Mouse (Mus musculus): ENCODE measurements at regions not wholly inside any gene's neighbourhood (a gene's known extent, or its start where the extent isn't known, plus 50 kb on each side); places are given as distances from the start of the nearest gene placed in this dataset.
A peak's percentile ranks its signal among the peaks of the same experiment; 100 is the strongest.

DNA sequence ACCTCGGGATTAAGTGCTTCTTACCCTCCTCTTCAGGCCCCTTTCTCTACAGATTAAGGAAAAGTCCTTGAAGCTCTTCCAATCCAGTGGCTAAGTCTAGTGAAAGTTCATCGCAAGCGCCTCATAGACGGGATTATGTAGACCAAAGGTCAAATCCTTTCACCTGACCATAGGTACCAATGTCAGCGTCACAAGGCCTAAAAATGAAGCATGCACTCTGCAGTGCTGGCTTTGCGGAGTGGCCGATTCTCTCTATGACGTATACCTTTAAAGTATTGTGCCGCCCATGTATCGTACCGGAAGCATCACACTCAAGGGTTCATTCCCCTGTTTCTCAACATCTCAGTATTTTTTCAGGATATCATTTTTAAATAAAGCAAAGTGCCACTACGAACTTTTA, 100.5 kb upstream of the Npvf start:
- Histone ChIP-seq H3K4me1 (replicated peaks) (no peaks in the 10 kb centered on the region), H3K27ac (no peak overlapping the region), H3K4me2 (no peak overlapping the region), H3K36me3 (no peaks in the 10 kb centered on the region), H3K9me3 (replicated peaks) (no peaks in the 10 kb centered on the region), H3K9ac (no peak overlapping the region), H3K27me3 (no peaks in the 10 kb centered on the region), H3K4me3 (no peak overlapping the region)
- 86% methylated on average over 12 of the region's 12 CpGs for WGBS
- no peak for ATAC-seq (replicated peaks; ENCODE audit: insufficient number of reproducible peaks, insufficient read depth, low FRiP score, low read depth)

DNA sequence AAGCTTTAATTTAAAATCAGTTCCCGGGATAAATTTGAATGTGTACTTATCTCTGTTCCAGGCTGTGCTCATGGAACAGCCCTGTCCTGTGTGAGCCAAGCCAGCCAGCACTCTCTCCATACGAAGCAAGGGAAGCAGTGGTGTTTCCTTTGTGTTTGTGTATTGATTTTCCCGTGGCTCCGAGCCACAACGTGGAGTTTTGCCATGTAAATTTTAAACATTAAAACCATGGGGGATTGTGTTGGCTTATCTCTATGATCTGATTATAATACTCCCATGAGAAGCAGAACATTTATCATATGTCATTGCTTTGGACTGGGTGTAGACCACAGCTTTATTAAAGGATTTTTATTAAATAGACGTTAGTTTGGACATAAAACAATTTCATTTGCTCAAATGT, 106.1 kb upstream of the Npvf start:
- Histone ChIP-seq H3K27me3 (no peaks in the 10 kb centered on the region), H3K4me1 (replicated peaks) (no peaks in the 10 kb centered on the region), H3K9me3 (replicated peaks) (no peaks in the 10 kb centered on the region), H3K27ac (no peak overlapping the region), H3K9ac (no peak overlapping the region), H3K4me2 (no peak overlapping the region), H3K4me3 (no peak overlapping the region), H3K36me3 (no peaks in the 10 kb centered on the region)
- WGBS, result 63% methylated on average over 6 of the region's 6 CpGs
- ATAC-seq (replicated peaks; ENCODE audit: insufficient number of reproducible peaks, insufficient read depth, low FRiP score, low read depth), result no peak

DNA sequence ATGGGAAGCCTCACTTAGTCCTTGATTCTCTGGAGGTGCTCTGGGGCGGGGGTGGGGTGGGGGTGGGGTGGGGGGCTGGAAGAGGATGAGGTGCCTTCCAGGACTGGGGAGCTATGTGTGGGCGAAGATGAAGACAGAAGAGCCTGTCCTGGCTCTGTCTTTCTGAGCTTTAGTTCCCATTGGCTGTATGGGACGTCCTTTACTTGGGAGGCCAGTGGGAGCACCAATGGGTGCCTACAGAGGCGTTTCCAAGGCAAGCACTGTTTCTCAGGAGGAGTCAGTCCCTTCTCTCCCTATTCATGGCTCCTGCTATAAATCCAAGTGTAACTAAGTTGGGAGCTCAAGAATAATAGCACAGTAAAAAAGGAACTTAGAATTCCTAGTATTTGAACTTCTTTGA, 108.9 kb upstream of the Npvf start:
- Histone ChIP-seq H3K9ac (no peak overlapping the region), H3K27ac (no peak overlapping the region), H3K4me2 (no peak overlapping the region), H3K27me3 (no peaks in the 10 kb centered on the region), H3K4me1 (replicated peaks) (no peaks in the 10 kb centered on the region), H3K36me3 (no peaks in the 10 kb centered on the region), H3K9me3 (replicated peaks) (no peaks in the 10 kb centered on the region), H3K4me3 (no peak overlapping the region)
- WGBS, result 71% methylated on average over 4 of the region's 4 CpGs
- no peak for ATAC-seq (replicated peaks; ENCODE audit: insufficient number of reproducible peaks, insufficient read depth, low FRiP score, low read depth)

DNA sequence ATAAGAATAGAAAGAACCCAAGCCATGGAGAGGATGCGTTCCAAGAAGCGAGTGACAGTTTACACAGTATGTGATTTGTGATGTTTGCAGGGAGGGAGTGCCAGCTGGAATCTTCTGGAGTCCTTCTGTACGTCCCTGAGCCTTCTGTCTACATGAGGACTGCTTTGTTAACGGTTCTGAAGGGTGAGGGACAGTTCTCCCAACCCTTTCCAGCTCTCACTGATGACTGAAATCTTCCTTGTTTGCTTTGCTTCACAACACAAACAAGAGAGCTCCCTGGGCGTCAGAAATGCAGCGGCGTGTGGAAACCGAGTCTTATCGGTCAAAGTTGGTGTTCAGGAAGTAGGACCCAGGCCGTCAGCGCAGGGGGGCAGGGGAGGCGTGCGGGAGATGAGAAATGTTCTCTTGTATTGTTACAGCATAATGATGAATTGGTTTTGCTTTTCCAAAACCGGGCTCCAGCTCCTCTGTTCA, 112.2 kb upstream of the Npvf start:
- H3K27me3 ChIP-seq, result no peaks in the 10 kb centered on the region
- no peak overlapping the region for H3K4me3 ChIP-seq
- H3K36me3 ChIP-seq, result no peaks in the 10 kb centered on the region
- H3K4me2 ChIP-seq, result peak overlapping the region; percentile 27; the same call in 1 of the 2 replicates
- H3K4me1 ChIP-seq (replicated peaks), result no peaks in the 10 kb centered on the region
- 36% methylated on average over 14 of the region's 14 CpGs for WGBS
- H3K27ac ChIP-seq, result no peak overlapping the region
- no peak for ATAC-seq (replicated peaks; ENCODE audit: insufficient number of reproducible peaks, insufficient read depth, low FRiP score, low read depth)
- no peak overlapping the region for H3K9ac ChIP-seq
- H3K9me3 ChIP-seq (replicated peaks), result no peaks in the 10 kb centered on the region

DNA sequence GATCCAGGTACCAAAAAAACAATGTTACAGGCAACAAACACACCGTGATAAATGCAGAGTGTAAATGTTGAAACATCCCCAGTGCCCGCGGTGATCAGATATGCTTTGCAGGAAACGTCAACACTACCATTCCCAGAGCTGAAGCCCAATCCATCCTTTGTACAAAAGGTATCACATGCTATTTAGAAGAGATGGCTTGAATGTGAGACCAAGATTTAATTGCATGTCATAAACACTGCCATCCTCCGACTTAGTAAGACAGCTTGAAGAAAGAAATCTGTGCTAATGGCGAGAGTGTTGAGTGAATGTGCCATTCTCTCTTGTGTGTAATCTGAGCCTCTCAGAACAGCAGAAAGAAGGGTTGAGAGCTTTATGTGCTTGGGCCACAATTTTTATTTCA, 112.9 kb upstream of the Npvf start:
- Histone ChIP-seq H3K4me2 (no peak overlapping the region), H3K9ac (no peak overlapping the region), H3K36me3 (no peaks in the 10 kb centered on the region), H3K9me3 (replicated peaks) (no peaks in the 10 kb centered on the region), H3K4me1 (replicated peaks) (no peaks in the 10 kb centered on the region), H3K4me3 (no peak overlapping the region), H3K27ac (no peak overlapping the region), H3K27me3 (no peaks in the 10 kb centered on the region)
- 49% methylated on average over 6 of the region's 6 CpGs for WGBS
- ATAC-seq (replicated peaks; ENCODE audit: insufficient number of reproducible peaks, insufficient read depth, low FRiP score, low read depth), result no peak

DNA sequence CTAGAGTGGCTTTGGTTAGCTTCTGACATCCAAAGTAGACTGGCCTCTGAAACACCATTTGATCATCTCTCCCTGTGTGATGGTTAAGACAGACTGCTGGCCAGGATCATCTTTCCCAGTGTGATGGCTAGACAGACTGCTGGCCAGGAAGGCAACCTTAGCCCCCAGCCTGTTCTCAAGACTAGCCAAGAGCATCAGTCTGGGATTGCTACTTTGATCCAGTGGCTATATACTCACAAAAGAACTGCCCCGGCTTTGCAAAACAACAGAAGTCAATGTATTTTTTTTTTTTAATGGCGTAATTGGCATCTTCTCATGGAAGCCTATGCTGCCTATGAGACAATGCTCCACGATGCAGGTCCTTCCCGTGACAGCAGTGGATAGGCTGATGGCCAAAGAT, 113.6 kb upstream of the Npvf start:
- ATAC-seq (replicated peaks; ENCODE audit: insufficient number of reproducible peaks, insufficient read depth, low FRiP score, low read depth), result no peak
- no peaks in the 10 kb centered on the region for H3K27me3 ChIP-seq
- no peaks in the 10 kb centered on the region for H3K9me3 ChIP-seq (replicated peaks)
- H3K36me3 ChIP-seq, result no peaks in the 10 kb centered on the region
- H3K4me3 ChIP-seq, result no peak overlapping the region
- no peak overlapping the region for H3K9ac ChIP-seq
- no peaks in the 10 kb centered on the region for H3K4me1 ChIP-seq (replicated peaks)
- WGBS, result 86% methylated on average over 4 of the region's 4 CpGs
- H3K27ac ChIP-seq, result no peak overlapping the region
- no peak overlapping the region for H3K4me2 ChIP-seq

DNA sequence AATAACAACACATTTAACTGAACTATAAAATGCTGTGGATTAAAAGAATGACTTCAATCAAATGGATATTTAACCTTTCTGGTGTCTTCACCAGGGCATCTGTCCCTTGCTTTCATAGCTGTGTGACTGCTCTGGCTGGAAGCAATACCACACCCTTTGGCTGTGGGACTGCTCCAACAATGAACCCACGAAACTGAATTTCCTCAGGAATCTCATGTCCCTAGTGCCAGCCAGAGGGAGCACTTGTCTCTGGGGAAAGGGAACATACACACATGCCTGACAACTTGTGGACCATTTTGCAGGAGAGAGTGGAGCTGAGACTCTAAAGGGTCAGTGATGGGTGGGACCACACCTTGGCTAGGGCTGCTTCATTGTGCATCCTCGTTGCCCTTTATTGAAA, 114.9 kb upstream of the Npvf start:
- no peak for ATAC-seq (replicated peaks; ENCODE audit: insufficient number of reproducible peaks, insufficient read depth, low FRiP score, low read depth)
- Histone ChIP-seq H3K27me3 (no peaks in the 10 kb centered on the region), H3K4me3 (no peak overlapping the region), H3K4me1 (replicated peaks) (no peaks in the 10 kb centered on the region), H3K27ac (no peak overlapping the region), H3K9me3 (replicated peaks) (no peaks in the 10 kb centered on the region), H3K9ac (no peak overlapping the region), H3K4me2 (no peak overlapping the region), H3K36me3 (no peaks in the 10 kb centered on the region)
- 78% methylated on average over 2 of the region's 2 CpGs for WGBS

DNA sequence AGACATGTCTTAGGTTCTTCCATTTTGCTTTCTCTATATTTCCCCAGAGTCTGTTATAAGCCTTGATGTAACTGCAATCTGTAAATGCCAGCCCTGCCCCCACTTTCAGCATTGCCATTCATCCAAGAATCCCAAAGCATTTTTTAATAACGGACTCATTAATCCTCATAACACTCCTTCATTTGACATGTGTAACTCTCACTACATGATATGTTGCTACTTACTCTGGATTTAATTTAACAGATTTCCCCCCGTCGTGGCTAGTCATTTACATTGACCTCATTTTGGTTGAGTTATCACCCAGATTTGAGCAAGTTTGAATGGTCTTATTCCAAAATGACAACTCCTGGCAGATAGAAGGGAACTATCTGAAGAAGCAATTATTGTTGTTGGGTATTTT, 116.2 kb upstream of the Npvf start:
- no peaks in the 10 kb centered on the region for H3K36me3 ChIP-seq
- H3K9ac ChIP-seq, result no peak overlapping the region
- no peaks in the 10 kb centered on the region for H3K9me3 ChIP-seq (replicated peaks)
- no peak for ATAC-seq (replicated peaks; ENCODE audit: insufficient number of reproducible peaks, insufficient read depth, low FRiP score, low read depth)
- H3K27me3 ChIP-seq, result no peaks in the 10 kb centered on the region
- H3K4me3 ChIP-seq, result no peak overlapping the region
- H3K4me1 ChIP-seq (replicated peaks), result no peaks in the 10 kb centered on the region
- H3K4me2 ChIP-seq, result no peak overlapping the region
- H3K27ac ChIP-seq, result no peak overlapping the region
- 81% methylated on average over 3 of the region's 3 CpGs for WGBS

DNA sequence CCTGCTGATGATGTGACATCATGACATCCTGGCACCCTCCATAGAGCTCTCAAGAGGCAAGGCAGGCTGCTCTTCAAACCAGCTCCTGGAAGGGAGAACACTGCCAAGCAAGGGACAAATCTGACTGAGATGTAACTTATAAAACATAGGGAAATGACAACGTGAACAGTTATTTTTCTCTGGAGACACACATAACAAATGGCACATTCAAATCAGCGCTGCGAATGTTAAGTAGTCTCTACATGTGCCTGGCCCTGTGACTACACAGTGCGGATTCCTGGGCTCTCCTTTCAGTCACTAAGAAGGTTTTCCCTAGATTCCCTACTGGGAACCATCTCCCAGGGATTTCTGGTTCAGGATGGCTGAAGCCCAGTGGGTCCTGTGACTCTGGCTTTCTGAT, 121.4 kb upstream of the Npvf start:
- H3K27me3 ChIP-seq, result no peaks in the 10 kb centered on the region
- no peaks in the 10 kb centered on the region for H3K4me1 ChIP-seq (replicated peaks)
- H3K36me3 ChIP-seq, result no peaks in the 10 kb centered on the region
- WGBS, result 82% methylated on average over 4 of the region's 4 CpGs
- no peak overlapping the region for H3K9ac ChIP-seq
- H3K4me2 ChIP-seq, result no peak overlapping the region
- no peak for ATAC-seq (replicated peaks; ENCODE audit: insufficient number of reproducible peaks, insufficient read depth, low FRiP score, low read depth)
- no peak overlapping the region for H3K27ac ChIP-seq
- H3K9me3 ChIP-seq (replicated peaks), result no peaks in the 10 kb centered on the region
- H3K4me3 ChIP-seq, result no peak overlapping the region

DNA sequence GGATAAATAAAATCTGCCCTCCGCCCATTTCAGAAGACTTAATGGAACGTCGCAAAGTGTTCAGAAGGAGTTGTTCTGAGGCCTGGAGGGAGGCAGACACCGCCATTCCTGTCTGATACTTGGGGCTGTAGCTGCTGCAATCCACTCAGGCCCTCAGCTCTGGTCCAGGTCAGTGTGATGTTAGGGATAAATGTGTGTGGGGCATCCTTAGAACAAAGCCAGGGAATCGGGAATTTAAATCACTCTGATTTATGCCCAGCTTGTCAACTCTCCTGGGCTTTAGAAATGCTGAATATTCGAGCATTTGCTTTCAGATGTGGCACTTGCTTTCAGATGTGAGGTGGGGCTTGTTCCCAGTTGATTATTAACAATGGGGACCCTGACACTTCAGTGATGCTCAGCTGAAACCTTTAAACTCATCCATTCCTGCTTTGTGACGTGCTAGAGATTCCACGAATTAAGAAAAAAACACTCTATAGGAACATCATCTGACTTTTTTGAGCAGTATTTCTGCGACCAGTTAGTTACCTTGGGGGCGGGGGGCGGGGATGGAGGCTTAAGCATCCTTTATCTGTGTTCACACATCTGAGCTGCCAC, 122.1 kb upstream of the Npvf start:
- no peak overlapping the region for H3K4me2 ChIP-seq

DNA sequence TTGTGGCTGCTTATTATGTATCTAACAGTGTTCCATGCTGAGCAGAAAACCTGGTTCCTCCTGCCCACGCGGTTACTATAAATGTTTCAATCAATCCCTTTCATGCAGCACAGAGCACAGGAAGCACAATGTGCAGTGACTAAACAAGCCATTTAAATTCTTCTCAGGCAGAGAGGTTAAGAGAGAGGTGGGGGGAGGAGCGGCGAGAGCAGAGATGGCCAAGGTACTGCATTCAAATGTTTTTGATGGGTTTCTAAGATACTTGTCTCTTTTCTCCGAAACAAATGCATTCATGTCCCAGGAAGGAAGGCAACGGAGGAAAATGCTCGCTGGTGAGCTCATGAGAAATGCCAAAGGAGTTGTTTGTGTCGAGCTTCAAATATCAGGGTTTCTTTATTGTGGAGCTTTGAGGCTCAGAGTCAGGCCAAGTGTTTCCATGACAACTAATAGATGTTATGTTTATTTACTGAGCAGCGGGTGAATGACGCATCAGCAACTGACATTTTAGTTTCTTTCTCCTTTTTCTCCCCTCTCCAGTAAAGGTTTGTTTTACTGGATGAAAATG, 122.8 kb upstream of the Npvf start:
- no peaks in the 10 kb centered on the region for H3K27me3 ChIP-seq
- 26% methylated on average over 10 of the region's 10 CpGs for WGBS
- H3K4me2 ChIP-seq, result peak overlapping the region; percentile 5; the same call in 1 of the 2 replicates
- no peak overlapping the region for H3K4me3 ChIP-seq
- H3K9me3 ChIP-seq (replicated peaks), result no peaks in the 10 kb centered on the region
- H3K9ac ChIP-seq, result no peak overlapping the region
- H3K36me3 ChIP-seq, result no peaks in the 10 kb centered on the region
- H3K27ac ChIP-seq, result no peak overlapping the region
- no peaks in the 10 kb centered on the region for H3K4me1 ChIP-seq (replicated peaks)
- ATAC-seq (replicated peaks; ENCODE audit: insufficient number of reproducible peaks, insufficient read depth, low FRiP score, low read depth), result no peak

More for the DNA sequence above, 122.1 kb upstream of the Npvf start:
- H3K4me1 ChIP-seq (replicated peaks), result no peaks in the 10 kb centered on the region
- no peaks in the 10 kb centered on the region for H3K9me3 ChIP-seq (replicated peaks)
- no peak overlapping the region for H3K4me3 ChIP-seq
- ATAC-seq (replicated peaks; ENCODE audit: insufficient number of reproducible peaks, insufficient read depth, low FRiP score, low read depth), result no peak
- no peaks in the 10 kb centered on the region for H3K27me3 ChIP-seq
- H3K27ac ChIP-seq, result no peak overlapping the region
- 71% methylated on average over 11 of the region's 11 CpGs for WGBS
- no peaks in the 10 kb centered on the region for H3K36me3 ChIP-seq
- H3K9ac ChIP-seq, result no peak overlapping the region

DNA sequence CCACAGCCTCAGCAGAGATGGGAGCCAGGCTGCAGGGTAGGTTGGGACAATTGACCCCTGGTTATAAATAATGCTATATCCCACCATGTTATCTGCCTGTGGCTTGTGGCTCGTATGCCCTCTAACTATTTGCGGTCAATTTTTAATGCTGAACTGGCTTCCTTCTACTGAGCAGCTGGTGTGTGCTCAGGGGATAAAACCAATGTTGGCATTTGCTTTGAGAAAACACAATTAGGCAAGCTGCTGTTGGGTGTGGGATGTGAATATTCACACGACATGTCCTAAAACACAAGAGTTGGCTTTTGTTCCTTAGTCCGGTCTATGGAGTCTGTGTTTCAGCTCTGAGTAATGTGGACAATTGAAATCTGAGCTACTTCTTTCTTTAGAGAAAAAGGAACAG, 123.6 kb upstream of the Npvf start:
- 83% methylated on average over 4 of the region's 4 CpGs for WGBS
- Histone ChIP-seq H3K4me2 (no peak overlapping the region), H3K36me3 (no peaks in the 10 kb centered on the region), H3K9me3 (replicated peaks) (no peaks in the 10 kb centered on the region), H3K27me3 (no peaks in the 10 kb centered on the region), H3K4me3 (no peak overlapping the region), H3K9ac (no peak overlapping the region), H3K27ac (no peak overlapping the region), H3K4me1 (replicated peaks) (no peaks in the 10 kb centered on the region)
- ATAC-seq (replicated peaks; ENCODE audit: insufficient number of reproducible peaks, insufficient read depth, low FRiP score, low read depth), result no peak

Data from heart, embryonic 15.5 days (tissue).